Mouse (Mus musculus) myocyte (in vitro differentiated cells): ENCODE measurements around the gene Gm6358.

Experiments used
- CEBPB ChIP-seq: IDR thresholded peaks from 2 replicates; pipeline ENCODE4 v1.6.1; 2011; ENCODE audit warnings: mild to moderate bottlenecking, moderate library complexity; ENCODE audit not compliant: poor library complexity, insufficient read depth, severe bottlenecking
- E2F4 ChIP-seq: IDR thresholded peaks from one replicate; pipeline ENCODE4 v1.6.1; 2011; ENCODE audit warnings: mild to moderate bottlenecking, control low read depth, moderate library complexity; ENCODE audit not compliant: insufficient read depth
- MAX ChIP-seq: IDR thresholded peaks from one replicate; pipeline ENCODE4 v1.6.1; 2011; ENCODE audit warnings: low read depth, mild to moderate bottlenecking, control low read depth
- MYOD1 ChIP-seq, 3 experiments: IDR thresholded peaks; one replicate each; pipeline ENCODE4 v1.6.1; 2011; ENCODE audit warnings: control low read depth in 2 of 3, low read depth in 2 of 3, mild to moderate bottlenecking in 2 of 3, moderate library complexity in 1 of 3; ENCODE audit not compliant: insufficient read length in 2 of 3, control insufficient read depth in 1 of 3
- POLR2A ChIP-seq: IDR thresholded peaks from one replicate; pipeline ENCODE4 v1.6.1; 2011; ENCODE audit warnings: low read depth, mild to moderate bottlenecking, control low read depth, moderate library complexity; ENCODE audit not compliant: insufficient read length
- POLR2AphosphoS2 ChIP-seq: IDR thresholded peaks from one replicate; pipeline ENCODE4 v1.6.1; 2011; ENCODE audit warnings: low read depth, control low read depth; ENCODE audit not compliant: insufficient read length
- REST ChIP-seq: IDR thresholded peaks from one replicate; pipeline ENCODE4 v1.6.1; 2011; ENCODE audit warnings: mild to moderate bottlenecking, control low read depth, moderate library complexity; ENCODE audit not compliant: insufficient read depth, insufficient read length
- TCF12 ChIP-seq: IDR thresholded peaks from one replicate; pipeline ENCODE4 v1.6.1; 2011; ENCODE audit warnings: mild to moderate bottlenecking, control low read depth; ENCODE audit not compliant: poor library complexity, insufficient read depth, severe bottlenecking
- TCF3 ChIP-seq: IDR thresholded peaks from one replicate; pipeline ENCODE4 v1.6.1; 2011; ENCODE audit warnings: low read depth, control low read depth; ENCODE audit not compliant: insufficient read length
- USF1 ChIP-seq: IDR thresholded peaks from one replicate; pipeline ENCODE4 v1.6.1; 2011; ENCODE audit warnings: low read depth, mild to moderate bottlenecking, control low read depth, moderate library complexity

DNA sequence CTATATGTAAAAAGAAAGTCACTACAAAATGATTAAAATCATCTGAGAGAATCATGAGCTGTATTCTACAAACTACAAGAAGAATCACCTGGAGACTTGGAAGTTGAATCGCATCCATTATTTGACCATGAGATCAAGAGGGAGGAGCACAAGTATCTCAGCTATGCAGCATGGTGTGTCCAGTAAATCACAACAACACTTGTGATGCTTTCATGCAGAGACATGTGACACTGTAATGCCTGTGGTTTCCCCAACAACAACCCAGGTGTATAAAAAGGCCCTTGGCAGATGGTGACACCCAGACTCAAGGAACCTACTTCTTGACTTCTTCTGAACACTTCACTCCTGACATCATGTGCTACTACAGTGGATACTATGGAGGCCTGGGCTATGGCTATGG lies 10.1 kb downstream of the Gm6358 start, which contains the start of gene Gm10061:
- TF ChIP-seq E2F4: no peak
- TF ChIP-seq POLR2A: no peak
- no peak for TF ChIP-seq USF1
- no peak for TF ChIP-seq POLR2AphosphoS2
- no peak for TF ChIP-seq MAX
- TF ChIP-seq CEBPB: no peak
- TF ChIP-seq MYOD1 (IDR thresholded peaks at IDR 0.05; ENCODE audit: control insufficient read depth in 1 of 3, insufficient read length in 2 of 3, low read depth in 2 of 3): no peak
- TF ChIP-seq TCF3: no peak
- TF ChIP-seq TCF12: no peak
- no peak for TF ChIP-seq REST
